Mouse (Mus musculus) E14TG2a.4 (cell line): ENCODE measurements at regions not wholly inside any gene's neighbourhood (a gene's known extent, or its start where the extent isn't known, plus 50 kb on each side); places are given as distances from the start of the nearest gene placed in this dataset.

Source experiments
- CTCF ChIP-seq: conservative IDR thresholded peaks from 2 replicates; pipeline ENCODE4 v1.5.1; 2014; ENCODE audit warnings: low read length
- NANOG ChIP-seq: IDR thresholded peaks from 2 replicates; pipeline ENCODE4 v1.6.1; 2014; ENCODE audit warnings: borderline replicate concordance, low read length, mixed read lengths
- POU5F1 ChIP-seq: IDR thresholded peaks from 2 replicates; pipeline ENCODE4 v1.6.1; 2014; ENCODE audit warnings: low read length, borderline replicate concordance

DNA sequence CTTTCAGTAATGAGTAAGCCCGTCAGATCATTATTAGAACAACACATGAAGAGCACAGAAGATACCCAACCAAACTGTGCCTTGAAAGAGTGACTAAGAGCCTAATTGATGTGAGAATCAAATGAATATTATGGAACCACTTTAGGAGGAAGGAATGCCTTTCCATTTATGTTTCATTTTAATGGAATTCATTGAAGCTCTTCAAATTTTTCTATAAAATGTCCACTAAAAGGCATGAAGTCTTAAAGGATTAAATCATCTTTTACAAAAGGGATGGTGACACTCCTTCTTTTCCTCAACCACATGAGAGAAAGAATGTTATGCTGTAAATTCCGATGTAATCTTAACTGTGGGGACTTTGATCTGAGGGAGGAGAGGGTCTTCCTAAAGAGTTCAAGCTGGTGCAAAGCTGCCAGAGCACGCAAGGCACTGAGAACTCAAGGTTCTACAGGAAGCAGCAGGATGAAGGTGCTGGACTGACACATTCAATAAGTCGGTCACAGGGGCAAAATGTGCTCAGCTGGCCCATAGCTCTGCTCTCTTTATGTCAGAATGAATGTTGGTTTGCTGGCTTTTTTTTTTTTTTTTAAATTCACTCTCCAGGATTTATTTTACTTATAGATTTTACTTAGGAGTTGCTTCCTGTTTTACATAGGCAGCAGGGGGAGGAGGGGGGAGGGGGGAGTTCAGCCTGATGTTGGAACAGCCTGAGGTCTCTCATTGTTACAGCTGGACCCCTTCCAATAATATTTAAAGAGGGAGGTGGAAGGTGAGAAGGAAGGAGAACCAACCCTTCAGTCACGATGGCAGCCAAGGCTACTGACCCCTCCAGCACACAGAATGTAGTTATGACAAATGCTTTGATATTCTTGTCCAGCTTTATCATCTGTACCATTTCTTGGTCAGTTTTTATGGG lies 198.8 kb upstream of the Mmadhc start:
- TF ChIP-seq CTCF (no peak), POU5F1 (no peak), NANOG (no peak)
